Mouse (Mus musculus): ENCODE results near the gene Tenm4. TPM values are rescaled to one million over a fixed set of nuclear protein-coding genes. Genes with fewer than 3 reads are reported as not detected.
A peak's percentile ranks its signal among the peaks of the same experiment; 100 is the strongest.

Tenm4 gene
- total and polyA plus RNA-seq, 3 experiments: 0.03 to 0.26 (median 0.04) TPM

DNA sequence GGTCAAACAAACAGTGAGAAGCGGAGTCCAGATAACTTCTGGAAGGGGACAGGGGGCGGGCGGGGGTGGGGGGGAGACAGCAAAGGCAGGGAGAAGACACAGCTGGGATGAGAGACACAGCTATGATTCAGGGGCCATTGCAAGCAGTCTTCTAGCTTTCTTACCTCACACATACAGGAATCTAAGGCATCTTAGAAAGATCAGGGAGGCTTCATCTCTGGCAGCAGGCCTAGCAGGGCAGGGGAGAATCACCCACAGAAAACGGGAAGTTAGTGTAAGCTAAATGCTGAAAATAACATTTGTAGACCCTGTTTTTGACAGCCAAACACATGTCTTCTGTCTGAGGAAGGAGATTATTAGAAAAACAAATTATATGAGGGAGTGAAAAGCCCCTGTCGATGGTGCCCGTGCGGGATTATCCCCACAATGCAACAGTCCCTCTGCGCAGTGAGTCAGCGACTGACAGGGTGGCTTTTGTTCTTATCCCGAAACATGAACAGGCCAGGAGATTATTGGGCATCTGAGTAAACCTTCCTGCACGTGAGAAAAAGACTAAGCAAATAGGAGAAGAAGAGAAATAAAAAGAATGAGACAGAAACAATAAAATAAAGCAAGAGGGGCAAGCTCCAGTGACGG is 584.5 kb downstream of the Tenm4 start:
- Histone ChIP-seq H3K27me3 (replicated peaks) (no peaks in the 10 kb centered on the region), H3K36me3 (replicated peaks in 1 of 2; ENCODE audit: control insufficient read depth in 1 of 2, insufficient read depth in 1 of 2, low read length in 1 of 2) (no peaks in the 10 kb centered on the region), H3K79me2 (replicated peaks; ENCODE audit: control insufficient read depth, extremely low read depth, insufficient read depth, poor library complexity, severe bottlenecking) (no peaks in the 10 kb centered on the region), H3K9ac (ENCODE audit: insufficient read depth, low read depth) (no peak overlapping the region), H3K9me3 (replicated peaks; ENCODE audit: low read length) (no peaks in the 10 kb centered on the region), H3K4me1 (ENCODE audit: control insufficient read depth in 1 of 2, insufficient read depth in 2 of 2) (peaks cover 0 to 41% of the 10 kb centered on the region in 2 experiments; a peak in 3 of 4 replicates), H3K4me3 (replicated peaks in 1 of 3; ENCODE audit: low read depth in 2 of 3, low read length in 2 of 3, poor library complexity in 1 of 3) (no peak overlapping the region), H3K4me2 (ENCODE audit: insufficient read depth, low read depth, poor library complexity, severe bottlenecking) (no peak overlapping the region), H3K27ac (ENCODE audit: insufficient read depth, low read depth) (no peak overlapping the region)
- dilution Hi-C loops (cut with MboI; ENCODE audit: extremely low pct_ligation_motif_present, extremely low pct_unique_long_range_greater_than_20kb, low sequenced_read_pairs) (no loop called here), in situ Hi-C loops (cut with MboI; ENCODE audit: low pct_ligation_motif_present, low pct_unique_long_range_greater_than_20kb, low sequenced_read_pairs) (loop anchor here (25.0 kb wide), 1 partner anchor 193 kb away; no protein-coding TSS in a partner anchor)
- peak; percentile 31 for DNase-seq (ENCODE audit: extremely low read depth)
- TF ChIP-seq ZMIZ1 (IDR thresholded peaks at IDR 0.05; ENCODE audit: low read depth, low read length) (no peak), RAD21 (IDR thresholded peaks at IDR 0.05; ENCODE audit: low read depth, low read length) (no peak), RCOR1 (conservative IDR thresholded peaks at IDR 0.05; ENCODE audit: low read depth, low read length) (no peak), HCFC1 (IDR thresholded peaks at IDR 0.05; ENCODE audit: low read depth, low read length) (no peak), NELFE (IDR thresholded peaks at IDR 0.05; ENCODE audit: low read depth, low read length) (no peak), ZNF384 (IDR thresholded peaks at IDR 0.05; ENCODE audit: low read depth, low read length) (no peak), ETS1 (conservative IDR thresholded peaks at IDR 0.05; ENCODE audit: low read depth, low read length) (no peak), MEF2A (IDR thresholded peaks at IDR 0.05; ENCODE audit: borderline replicate concordance, low read depth, low read length) (no peak)

DNA sequence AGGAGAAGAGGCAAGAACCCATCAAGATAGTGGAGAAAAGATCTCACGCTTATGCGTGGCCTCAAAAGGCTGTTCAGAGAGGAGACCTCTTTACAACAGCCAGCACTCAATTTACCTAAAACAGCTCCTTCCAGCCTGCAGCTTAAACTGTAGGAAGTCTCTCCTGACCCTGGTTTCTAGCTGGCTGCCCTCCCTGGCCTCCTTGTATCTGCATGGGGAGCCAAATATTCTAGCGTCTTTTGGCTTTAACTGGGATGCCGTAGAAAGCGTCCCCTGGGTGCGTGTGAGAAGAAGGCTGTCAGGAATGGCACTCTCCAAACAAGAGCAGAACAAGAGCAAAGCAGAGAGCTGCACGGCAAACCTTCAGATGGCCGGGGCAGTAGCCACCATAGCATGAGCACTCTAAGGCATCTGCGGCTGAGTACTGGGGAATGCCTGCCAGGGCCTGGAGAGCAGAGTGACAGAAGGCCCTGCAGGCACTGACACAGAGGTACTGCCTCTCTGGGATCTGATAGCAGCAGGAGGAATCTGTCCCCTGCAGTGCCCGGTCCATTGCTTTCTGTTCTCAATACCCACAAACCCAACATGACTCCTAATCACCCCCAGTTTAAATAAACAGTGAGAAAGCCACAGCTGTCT is 585.2 kb downstream of the Tenm4 start:
- Histone ChIP-seq H3K4me1 (ENCODE audit: control insufficient read depth in 1 of 2, insufficient read depth in 2 of 2) (peaks cover 0 to 41% of the 10 kb centered on the region in 2 experiments; a peak in 3 of 4 replicates), H3K9me3 (replicated peaks; ENCODE audit: low read length) (no peaks in the 10 kb centered on the region), H3K27me3 (replicated peaks) (no peaks in the 10 kb centered on the region), H3K4me3 (replicated peaks in 1 of 3; ENCODE audit: low read depth in 2 of 3, low read length in 2 of 3, poor library complexity in 1 of 3) (no peak overlapping the region), H3K79me2 (replicated peaks; ENCODE audit: control insufficient read depth, extremely low read depth, insufficient read depth, poor library complexity, severe bottlenecking) (no peaks in the 10 kb centered on the region), H3K27ac (ENCODE audit: insufficient read depth, low read depth) (no peak overlapping the region), H3K9ac (ENCODE audit: insufficient read depth, low read depth) (no peak overlapping the region), H3K36me3 (replicated peaks in 1 of 2; ENCODE audit: control insufficient read depth in 1 of 2, insufficient read depth in 1 of 2, low read length in 1 of 2) (no peaks in the 10 kb centered on the region), H3K4me2 (ENCODE audit: insufficient read depth, low read depth, poor library complexity, severe bottlenecking) (no peak overlapping the region)
- dilution Hi-C loops (cut with MboI; ENCODE audit: extremely low pct_ligation_motif_present, extremely low pct_unique_long_range_greater_than_20kb, low sequenced_read_pairs): no loop called here
- no peak for DNase-seq (ENCODE audit: extremely low read depth)
- TF ChIP-seq MYC (IDR thresholded peaks at IDR 0.05; ENCODE audit: low read depth, low read length) (no peak), SMC3 (IDR thresholded peaks at IDR 0.05; ENCODE audit: low read depth, low read length) (no peak), TCF12 (IDR thresholded peaks at IDR 0.05; ENCODE audit: low read depth, low read length) (no peak), ZNF384 (IDR thresholded peaks at IDR 0.05; ENCODE audit: low read depth, low read length) (no peak), SIN3A (IDR thresholded peaks at IDR 0.05; ENCODE audit: low read length) (no peak), PAX5 (IDR thresholded peaks at IDR 0.05; ENCODE audit: low read length) (no peak), GABPA (IDR thresholded peaks at IDR 0.05; ENCODE audit: insufficient replicate concordance, low read depth, low read length) (no peak), ZKSCAN1 (IDR thresholded peaks at IDR 0.05; ENCODE audit: borderline replicate concordance, low read depth, low read length) (no peak), MAX (IDR thresholded peaks at IDR 0.05; ENCODE audit: low read length) (no peak)
- in situ Hi-C loops (cut with MboI; ENCODE audit: low pct_ligation_motif_present, low pct_unique_long_range_greater_than_20kb, low sequenced_read_pairs): loop anchor here (25.0 kb wide), 1 partner anchor 194 kb away; no protein-coding TSS in a partner anchor

All from CH12.LX (cell line).